Mouse (Mus musculus) cerebellum, postnatal 36 days (tissue): ENCODE measurements at regions not wholly inside any gene's neighbourhood (a gene's known extent, or its start where the extent isn't known, plus 50 kb on each side); places are given as distances from the start of the nearest gene placed in this dataset.

ENCODE experiments used
- DNase-seq, 2 experiments: peaks; one replicate each; pipeline ENCODE4 v3.0.0; 2021 to 2022; ENCODE audit warnings: mixed read lengths in 2 of 2

DNA sequence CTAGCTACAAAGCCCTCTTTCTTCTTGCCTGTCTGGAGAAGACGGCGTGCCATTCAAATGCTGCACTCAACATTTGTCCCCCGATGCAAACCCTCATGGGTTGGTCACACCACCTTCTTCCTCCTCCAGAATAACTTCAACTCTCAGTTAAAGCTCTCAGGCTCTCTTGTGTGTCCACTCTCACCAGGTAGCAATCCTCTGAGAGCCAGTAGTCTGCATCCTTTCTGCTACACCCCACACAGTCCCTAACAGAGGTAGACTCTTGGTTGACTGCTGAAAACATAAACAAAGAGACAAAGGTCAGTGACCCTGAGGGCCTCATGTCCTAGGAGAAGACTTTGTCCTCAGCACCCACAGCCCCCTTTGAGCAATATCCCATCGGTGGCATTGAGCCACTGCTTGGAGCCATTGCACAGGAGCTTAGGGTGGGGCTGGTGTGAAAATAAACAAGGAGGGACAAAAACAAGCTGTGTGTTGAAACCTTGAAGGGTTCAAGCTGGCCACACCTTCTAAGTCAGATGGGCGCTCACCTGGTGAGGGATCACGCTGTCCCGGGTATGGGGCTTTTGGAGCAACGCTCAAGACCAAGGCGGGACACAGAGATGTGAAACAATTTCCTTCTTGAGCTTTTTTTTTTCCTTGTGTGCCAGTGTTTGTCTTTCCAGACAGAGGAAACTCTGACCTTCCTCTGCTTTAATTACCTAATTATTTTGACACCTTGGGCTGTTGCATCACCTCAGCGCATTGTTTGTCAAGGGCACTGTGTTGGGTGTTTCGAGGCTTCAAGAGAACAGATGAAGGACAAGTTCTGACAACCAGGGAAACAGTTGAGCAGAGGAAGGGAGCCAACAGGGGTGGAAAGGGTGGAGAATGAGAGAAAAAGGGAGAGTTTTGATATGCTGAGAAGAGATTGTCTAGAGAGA is 101.4 kb upstream of the Bcl6 start:
- DNase-seq: no peak

DNA sequence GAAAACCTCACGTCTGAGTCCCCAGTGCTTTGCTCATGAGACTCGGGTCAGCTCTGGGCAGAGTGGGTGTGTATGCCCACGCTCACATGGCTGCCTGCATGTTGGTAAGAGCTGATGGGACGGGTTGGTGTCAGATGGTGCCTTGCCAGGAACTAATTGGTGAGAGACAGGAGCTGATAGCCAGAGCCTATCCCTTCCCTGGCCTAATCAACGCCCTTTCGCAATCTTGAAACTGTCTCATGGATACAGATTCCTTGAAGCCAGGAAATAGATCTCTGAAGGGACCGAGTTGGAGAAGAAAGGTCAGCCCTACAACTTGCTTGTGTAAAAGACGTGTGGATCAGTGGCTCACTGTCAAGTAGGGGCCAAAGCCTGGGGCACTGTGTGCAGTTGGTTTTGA is 95.3 kb upstream of the Bcl6 start:
- DNase-seq: no peak

DNA sequence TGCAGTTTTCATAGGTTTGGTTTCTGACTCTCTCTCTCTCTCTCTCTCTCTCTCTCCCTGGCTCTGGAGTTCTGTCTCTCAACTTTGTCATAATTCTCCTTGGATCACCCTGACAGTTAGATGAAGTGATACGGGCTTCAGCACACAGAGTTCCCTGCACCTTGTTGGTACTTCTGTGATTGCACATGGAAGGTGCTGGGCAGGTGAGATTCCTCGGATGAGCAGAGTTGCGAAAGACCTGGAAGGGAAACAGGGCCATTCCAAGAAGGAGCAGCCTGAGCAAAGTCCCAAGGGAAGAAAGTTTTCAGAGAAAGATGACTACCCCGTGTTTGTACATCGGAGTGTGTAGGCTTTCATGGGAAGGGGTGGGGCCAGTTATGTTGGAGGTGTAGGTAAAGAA is 91.8 kb upstream of the Bcl6 start:
- no peak for DNase-seq

DNA sequence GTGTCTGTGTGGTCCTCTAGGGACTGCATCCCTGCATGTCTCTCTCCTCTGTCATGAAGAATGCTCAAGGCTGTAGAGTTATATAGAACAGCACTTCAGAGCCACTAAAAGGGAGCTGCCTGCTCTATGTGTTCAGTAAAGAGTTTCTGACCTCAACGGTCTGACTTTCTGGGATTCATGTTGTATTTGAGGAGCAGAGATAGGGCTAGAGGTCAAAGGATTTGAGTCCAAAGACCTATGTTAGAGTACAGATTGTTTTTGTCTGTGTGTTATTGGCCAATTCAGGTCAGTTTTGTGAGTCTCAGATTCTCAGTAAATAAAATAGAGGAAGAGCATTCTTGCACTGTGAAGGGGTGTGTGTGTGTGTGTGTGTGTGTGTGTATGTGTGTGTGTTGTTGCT is 90.0 kb upstream of the Bcl6 start:
- no peak for DNase-seq

DNA sequence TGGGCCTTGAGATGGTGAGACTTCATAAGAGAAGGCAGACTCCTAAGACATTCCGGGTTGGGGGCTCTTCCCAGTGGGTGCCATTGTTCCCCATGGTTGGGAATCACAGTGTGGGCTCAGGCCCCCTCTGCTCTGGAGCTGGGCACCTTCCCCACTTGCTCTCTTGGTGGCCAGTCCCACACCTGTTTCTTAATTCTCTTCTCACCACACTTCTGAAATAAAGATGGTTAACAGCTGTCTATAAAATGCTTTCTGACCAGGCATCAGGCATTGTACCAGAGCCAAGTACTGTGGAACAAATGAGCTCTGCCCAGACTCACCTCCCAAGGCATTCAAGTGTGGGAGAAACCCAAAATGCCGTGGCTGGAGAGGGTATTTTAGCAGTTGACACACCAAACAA is 88.8 kb upstream of the Bcl6 start:
- no peak for DNase-seq

DNA sequence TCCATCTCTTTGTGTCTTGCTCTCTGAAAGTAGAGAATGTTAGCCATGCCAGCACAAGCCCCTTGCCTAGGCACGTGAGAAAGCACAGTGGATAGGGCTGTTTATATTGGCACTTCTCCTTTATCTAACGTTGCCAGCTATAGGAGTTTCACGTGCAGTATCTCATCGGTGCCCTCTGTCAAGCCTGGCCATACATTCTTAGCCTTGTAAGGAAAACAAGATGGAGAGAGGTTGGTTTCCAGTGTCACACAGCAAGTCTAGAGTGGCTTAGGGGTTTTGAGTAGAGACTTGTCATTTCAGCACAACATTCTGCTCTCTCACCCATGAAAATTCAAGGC is 88.1 kb upstream of the Bcl6 start:
- DNase-seq: no peak

DNA sequence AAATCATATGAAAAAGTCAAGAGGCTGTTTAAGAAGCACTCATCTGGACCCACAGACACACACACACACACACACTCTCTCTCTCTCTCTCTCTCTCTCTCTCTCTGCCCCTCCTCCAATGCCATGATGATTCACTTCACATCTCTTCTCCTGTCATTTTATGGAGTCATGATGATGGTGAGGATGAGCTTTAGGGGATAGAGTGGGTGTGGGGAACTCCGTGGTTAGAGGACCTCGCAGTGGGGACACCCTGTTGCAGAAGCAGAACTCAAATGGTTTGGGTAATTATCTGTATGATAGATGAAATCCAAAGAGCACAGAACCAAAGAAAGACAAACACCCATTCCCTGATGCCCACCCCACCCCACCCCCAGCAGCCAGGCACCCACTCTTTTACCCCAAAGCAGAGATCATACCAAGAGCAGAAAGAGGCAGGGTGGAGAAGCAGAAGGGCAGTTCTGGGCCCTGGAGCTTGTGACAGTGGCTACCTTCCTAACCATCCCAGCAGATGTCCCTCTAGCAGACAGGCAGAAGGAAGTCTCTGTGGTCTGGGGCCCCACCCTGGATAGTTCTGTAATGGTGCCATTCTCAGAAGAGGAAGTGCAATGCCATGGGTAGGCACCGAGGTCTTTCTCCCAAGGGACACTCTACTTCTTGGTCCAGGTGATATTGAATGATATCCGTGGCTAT is 87.6 kb upstream of the Bcl6 start:
- DNase-seq: no peak

DNA sequence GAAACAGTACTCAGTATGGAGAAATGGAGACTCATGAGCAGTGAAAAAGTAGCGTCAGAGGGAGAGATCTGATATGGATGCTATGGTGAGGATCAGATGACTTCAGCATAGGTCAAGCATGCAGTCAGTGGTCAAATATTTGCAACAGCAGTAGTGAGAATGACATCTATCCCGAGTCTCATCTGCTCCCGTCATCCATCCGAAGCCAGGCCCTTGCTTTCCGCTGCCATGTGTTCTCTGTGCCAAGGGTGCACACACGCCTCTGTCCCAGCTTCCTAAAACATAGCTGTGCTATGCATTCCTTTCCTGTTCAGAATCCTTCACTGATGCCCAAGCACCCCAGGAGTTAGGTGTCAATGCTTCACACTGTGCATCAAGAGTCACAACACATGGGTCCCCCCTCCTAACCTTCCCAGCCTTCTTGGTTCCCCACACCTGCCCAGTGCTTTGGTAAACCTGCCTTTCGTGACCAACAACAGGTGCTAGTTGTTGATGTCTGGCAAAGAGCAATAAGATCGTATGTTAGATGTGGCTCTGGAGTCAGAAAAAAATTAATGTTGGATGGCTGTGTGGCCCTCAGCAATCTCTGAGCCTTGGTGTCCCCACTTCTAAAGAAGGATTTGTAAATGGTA is 85.1 kb upstream of the Bcl6 start:
- no peak for DNase-seq

DNA sequence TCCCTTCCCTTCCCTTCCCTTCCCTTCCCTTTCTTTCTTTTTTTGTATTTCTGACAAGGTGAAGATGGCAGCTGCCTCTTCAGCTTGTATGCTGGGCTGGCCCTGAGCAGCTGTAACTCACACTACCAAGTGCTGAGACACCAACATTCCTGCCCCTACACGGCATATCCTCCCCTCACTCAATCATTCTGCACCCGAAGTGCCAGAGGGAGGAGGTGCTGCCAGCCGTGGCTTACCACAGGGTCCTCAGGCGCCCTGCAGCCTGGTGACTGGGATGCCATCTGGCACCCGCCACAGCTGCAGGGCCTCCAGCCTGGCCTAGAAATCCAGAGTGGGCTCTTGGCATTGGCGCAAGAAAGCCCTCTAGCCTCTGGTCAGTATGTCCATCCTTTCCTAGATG is 84.4 kb upstream of the Bcl6 start:
- DNase-seq: no peak

DNA sequence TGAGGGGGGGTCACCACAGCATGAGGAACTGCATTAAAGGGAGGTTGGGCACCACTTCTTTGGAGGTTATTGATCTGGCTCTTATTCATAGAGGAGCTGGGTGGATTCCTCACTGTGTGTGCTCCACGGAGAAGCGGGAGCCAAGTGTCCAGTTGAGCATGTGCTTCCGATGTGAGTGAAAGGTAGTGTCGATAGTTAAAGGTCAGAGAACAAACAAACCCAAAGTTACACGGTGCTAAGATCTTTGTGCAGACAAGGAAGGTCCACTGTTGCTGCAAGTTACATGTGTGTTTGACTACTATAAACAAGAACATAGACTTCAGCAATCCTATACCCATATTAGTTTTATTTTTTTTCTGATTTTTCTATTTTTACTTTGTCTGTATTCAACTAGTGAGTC is 80.8 kb upstream of the Bcl6 start:
- DNase-seq: no peak

DNA sequence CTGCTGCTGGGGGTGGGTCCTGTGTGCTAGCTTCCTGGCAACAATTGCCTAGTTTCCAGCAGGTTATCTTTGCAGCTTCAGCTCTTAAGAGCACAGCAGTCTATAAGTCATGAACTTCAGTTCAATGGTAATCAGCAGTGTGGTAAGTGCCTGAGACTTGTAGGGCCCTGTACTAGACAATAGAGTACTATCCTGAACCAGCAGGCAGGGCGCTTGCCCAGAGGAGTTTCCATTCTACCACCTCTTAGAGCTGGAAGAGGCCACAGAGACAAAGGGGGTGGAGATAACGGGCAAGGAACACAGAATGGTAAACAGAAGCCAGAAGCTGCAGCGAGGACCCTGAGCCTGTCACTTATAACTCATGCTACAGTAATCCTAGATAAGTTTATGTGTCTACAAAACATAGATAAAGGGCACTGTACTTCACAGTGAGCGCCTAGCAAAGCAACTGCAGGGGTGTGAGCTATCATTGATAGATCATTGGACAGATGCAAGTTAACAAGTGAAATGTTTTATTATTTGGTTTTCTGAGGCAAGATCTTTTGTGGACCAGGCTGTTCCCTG is 79.7 kb upstream of the Bcl6 start:
- DNase-seq: no peak

DNA sequence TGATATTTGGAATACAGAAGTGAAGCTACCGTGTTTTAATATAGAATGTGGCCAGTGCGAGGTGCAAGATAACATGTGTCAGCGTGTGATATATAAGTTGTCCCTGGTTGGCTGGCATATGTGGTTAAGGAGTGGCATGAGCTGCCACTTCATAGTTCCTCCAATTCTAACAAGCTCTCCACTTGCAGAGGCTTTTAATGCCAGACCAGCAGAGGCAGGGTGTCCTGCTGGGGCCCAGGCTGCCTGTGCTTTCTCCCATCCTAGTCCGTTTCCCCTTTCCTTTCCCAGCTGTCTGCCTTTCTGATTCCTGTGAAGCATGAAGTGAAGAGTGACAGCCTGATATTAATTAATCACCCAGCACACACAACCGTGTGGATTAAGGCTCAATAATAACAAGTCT is 73.7 kb upstream of the Bcl6 start:
- no peak for DNase-seq

DNA sequence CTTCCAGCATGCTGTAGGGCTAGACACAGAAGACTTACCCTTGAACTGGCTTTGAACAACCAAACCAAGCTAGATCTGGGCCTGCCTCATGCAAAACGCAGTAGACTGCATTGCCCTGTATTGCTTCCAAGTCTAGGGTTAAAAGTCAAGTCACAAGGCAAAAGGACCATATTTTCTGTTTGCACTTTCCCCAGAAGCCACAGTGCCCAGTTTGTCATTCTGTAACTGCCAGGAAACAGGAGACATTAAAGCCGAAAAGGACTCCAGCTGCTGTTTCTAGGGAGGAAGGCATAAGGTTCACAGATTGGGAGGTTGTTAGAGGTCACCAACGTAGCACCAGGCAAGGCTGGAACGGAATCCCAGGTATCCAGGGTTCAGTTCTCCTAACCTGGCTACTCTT is 72.8 kb upstream of the Bcl6 start:
- DNase-seq: no peak

DNA sequence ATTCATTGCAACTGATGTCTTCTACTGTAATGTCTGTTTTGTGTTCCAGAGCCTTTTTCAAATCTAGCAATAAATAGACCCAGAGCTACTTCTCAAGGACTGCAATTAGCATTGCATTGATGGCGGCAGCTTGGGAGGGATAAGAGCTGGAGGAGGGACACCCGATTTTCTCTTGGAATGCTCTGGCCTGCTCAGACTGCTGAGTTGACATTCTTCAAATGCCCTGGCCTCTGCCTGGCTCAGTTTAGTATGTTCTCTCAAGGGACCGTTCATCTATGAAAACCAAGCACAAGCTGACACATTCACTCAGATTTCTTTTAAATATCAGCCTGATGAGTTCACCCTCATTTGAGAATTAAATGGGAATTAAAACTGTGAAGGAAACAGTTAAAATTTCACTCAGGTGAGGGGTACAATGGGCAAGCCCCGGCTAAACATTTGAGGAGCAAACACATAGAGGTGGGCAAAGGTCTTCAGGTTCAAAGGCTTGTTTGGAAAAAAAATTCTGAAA is 70.5 kb upstream of the Bcl6 start:
- DNase-seq: no peak

DNA sequence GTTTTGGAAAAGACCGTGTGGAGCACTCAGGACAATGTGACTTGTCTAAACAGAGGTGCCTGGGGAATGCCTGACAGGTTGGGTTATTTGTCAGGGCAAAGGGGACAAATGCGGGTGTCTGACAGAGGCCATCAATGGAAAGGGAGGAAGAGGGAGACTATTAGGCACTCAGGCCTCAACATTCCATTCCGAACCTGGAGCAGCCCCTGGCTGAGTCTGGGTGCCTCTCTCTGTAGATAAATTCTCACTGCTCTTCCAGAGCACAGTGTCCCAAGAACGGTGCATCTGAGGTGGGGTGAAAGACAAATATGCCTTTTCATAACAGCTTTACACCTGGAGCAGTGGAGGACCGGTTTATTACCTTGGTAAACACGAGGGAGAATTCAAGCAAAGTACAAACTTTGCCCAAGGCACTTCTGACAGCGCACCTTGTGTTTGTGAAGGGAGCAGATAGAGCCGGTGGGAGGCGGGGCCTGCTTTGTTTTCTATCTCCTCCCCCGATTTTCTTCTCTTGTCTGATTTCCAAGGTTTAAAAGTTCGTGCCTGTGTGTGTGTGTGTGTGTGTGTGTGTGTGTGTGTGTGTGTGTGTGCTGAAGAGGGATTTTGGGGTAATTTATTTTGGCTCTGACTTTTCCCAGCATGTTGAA is 68.4 kb upstream of the Bcl6 start:
- no peak for DNase-seq

DNA sequence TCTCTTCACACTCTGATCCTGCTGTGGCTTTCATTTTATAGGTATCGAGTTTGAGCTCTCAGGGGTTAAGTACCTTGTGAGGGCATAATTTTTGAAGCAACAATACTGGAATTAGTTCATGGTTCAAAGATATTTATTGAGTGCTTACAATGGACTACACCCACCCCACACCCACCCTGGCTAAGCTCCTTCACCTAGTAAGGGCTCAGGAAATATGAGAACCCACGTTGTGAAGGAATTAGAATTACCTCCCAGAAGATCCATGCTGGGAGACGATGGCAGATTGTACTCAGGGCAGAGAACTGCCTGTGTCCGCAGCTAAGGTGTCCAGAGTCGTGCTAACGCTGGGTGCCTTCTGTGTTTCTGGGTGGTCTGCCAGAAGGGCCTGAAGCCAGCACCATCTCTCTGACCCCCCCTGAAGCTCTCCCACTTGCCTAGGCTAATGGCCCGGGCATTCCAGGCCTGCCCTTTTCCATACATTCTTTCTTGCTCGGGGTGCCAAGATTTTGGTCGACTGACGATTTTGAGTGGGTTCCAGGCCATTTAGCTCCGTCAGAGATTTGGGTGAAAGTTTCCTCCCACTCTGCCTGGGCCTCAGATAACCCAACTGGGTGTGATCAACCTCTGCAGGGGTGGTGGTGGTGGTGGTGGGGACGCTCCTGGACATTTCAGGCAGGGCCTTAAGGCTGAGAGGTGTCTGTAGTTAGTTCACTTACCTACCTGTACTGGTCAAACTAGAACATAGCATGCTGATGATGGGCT is 67.7 kb upstream of the Bcl6 start:
- no peak for DNase-seq

DNA sequence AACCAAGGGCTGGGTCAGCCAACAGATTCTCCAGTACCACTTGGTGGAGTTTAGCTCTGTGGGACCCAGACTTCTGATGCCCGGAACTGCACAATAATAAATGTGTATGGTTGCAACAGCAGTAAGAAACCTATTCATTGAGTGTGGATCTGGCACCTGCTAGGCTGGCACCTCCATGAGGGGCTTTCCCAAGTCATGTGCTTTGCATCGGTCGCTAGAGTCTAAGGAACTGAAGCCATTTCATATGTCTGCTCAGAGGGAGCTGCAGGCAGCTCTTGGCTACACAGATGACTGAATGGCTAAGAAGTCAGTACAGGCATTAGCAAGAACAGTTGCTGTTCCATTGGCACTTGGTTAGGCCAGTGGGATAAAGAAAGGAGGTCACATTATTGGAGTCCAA is 65.6 kb upstream of the Bcl6 start:
- DNase-seq: no peak

DNA sequence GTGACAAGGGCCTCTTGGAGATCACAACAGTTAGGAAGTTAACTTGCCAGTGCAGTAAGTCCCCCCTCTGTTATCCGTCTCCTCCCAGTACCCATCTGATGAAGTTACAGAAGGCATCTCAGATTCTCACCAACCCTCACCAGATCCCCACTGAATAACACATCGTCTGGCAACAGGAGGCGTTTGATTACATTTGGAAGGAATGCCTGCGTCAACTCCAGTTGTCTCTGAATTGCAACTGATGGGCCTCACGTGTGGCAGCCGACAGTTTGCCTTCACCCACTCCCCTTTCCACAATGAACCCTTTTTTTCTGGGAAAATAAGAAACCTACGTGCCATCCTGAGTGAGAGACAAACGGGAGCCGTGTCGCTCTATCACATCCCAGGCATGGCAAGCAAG is 64.8 kb upstream of the Bcl6 start:
- no peak for DNase-seq

DNA sequence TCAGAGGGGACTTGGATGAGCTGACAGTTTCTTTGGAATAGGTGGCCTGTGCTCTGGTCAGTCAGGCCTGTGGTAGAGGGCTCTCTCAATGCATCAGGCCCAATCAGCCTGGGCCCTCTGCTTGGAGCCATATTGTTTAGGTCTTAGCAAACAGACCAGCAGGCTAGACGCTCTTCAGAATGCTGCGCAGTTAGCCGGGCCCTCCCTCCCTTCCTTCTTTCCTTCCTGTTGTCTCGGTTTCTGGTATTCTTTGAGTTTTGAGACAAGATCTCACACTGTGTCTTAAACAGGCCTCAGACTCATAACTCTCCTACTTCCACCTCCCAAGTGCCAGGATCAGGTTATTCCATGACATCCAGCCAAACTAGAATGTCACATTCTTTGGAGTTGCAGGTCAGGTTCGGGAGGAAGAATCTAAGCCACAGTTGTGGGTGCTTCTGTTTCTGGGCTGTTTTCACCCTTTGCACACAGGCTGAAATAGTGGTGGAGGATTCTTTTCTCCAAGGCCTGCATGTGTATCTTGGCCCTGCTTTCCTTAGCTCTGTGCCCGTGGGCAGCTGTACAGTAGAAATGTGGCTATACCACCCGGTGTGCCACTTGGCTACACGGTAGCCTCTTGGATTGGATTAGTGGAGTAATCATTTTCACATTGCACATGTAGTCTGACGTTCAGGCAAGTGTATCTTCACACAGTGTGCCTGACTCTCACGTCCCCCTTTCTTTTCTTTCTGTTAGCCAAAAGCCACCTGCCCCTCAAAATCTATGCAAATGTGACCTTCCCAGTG is 62.4 kb upstream of the Bcl6 start:
- DNase-seq: peak; percentile 50 to 51

DNA sequence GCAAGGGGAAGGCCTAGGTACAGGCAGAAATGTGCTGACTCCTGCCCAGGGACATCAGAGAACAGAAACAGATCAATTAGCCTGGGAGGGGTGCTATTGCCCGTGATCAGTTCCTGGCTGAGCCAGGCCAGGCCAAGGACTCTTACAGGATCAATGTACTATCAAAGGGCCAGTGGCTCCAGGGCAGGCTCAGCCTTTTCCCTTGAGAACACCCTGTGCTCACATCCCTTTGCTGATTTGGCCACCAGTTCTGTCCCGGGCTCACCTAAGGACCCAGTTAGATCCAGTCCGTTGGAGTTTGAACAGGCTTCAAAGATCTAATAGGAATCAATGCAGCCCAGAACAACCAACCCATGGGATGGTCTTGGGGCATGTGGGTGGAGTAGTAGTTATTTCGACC is 55.1 kb upstream of the Bcl6 start:
- DNase-seq: no peak

DNA sequence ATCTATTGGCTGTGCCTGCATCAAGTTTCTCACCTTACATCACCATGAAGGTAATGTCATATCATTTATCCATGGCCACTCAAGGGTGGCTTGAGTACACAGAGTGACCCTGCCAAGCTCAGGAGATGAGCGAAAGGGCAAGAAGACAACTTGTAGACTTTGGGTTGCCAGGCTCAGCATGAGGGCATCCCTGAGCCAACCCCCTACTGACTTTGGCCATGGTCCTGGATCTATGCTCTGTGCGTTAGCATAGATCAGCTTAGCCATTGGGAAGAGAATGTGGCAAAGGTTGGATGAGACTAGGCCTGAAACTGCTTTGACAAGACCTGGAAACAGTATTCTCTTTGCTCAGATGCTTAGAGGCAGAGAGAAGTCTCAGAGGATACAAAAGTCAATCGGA is 54.3 kb upstream of the Bcl6 start:
- DNase-seq: peak; percentile 65 to 81
